Mouse (Mus musculus): ENCODE measurements around the gene Ocln.

Ocln gene

GRCm38 (mm10) chr13:100552369-100553041 lies at the start of gene Ocln:
TSS of gene Ocln (minus strand) at chr13:100552718.
- peak; percentile 87 for DNase-seq (ENCODE audit: low spot score)

- no peak for DNase-seq (ENCODE audit: low spot score)
Observed at GRCm38 (mm10) chr13:100601034-100601433, 48.5 kb upstream of the Ocln start.

- DNase-seq (ENCODE audit: low spot score), result no peak
Observed at GRCm38 (mm10) chr13:100600317-100600716, 47.8 kb upstream of the Ocln start.

- no peak for DNase-seq (ENCODE audit: low spot score)
Observed at GRCm38 (mm10) chr13:100597284-100597683, 44.8 kb upstream of the Ocln start.

GRCm38 (mm10) chr13:100595552-100595885 lies 43.0 kb upstream of the Ocln start:
- no peak for DNase-seq (ENCODE audit: low spot score)

GRCm38 (mm10) chr13:100594838-100595551 lies 42.5 kb upstream of the Ocln start:
- DNase-seq (ENCODE audit: low spot score), result no peak

GRCm38 (mm10) chr13:100594041-100594792 lies 41.7 kb upstream of the Ocln start:
- peak; percentile 46 for DNase-seq (ENCODE audit: low spot score)

GRCm38 (mm10) chr13:100588646-100589045 lies 36.1 kb upstream of the Ocln start:
- DNase-seq (ENCODE audit: low spot score), result no peak

- DNase-seq (ENCODE audit: low spot score), result no peak
Observed at GRCm38 (mm10) chr13:100582144-100582543, 29.6 kb upstream of the Ocln start.

GRCm38 (mm10) chr13:100581701-100582100 lies 29.2 kb upstream of the Ocln start:
- DNase-seq (ENCODE audit: low spot score), result no peak

GRCm38 (mm10) chr13:100579951-100580350 lies 27.4 kb upstream of the Ocln start:
- DNase-seq (ENCODE audit: low spot score), result no peak

GRCm38 (mm10) chr13:100579220-100579619 lies 26.7 kb upstream of the Ocln start:
- DNase-seq (ENCODE audit: low spot score), result no peak

- DNase-seq (ENCODE audit: low spot score), result no peak
Observed at GRCm38 (mm10) chr13:100575950-100576349, 23.4 kb upstream of the Ocln start.

GRCm38 (mm10) chr13:100570713-100571112 lies 18.2 kb upstream of the Ocln start:
- no peak for DNase-seq (ENCODE audit: low spot score)

GRCm38 (mm10) chr13:100568359-100568758 lies 15.8 kb upstream of the Ocln start:
- DNase-seq (ENCODE audit: low spot score), result no peak

- DNase-seq (ENCODE audit: low spot score), result no peak
Observed at GRCm38 (mm10) chr13:100559449-100559848, 6.9 kb upstream of the Ocln start.

- no peak for DNase-seq (ENCODE audit: low spot score)
Observed at GRCm38 (mm10) chr13:100557011-100557410, 4.5 kb upstream of the Ocln start.

- DNase-seq (ENCODE audit: low spot score), result no peak
Observed at GRCm38 (mm10) chr13:100553042-100553437, 522 bp upstream of the Ocln start.

GRCm38 (mm10) chr13:100552009-100552368 lies 529 bp downstream of the Ocln start:
- DNase-seq (ENCODE audit: low spot score), result peak; percentile 27

GRCm38 (mm10) chr13:100551371-100552008 lies 1.0 kb downstream of the Ocln start:
- no peak for DNase-seq (ENCODE audit: low spot score)

GRCm38 (mm10) chr13:100547269-100547668 lies 5.2 kb downstream of the Ocln start:
- DNase-seq (ENCODE audit: low spot score), result no peak

- DNase-seq (ENCODE audit: low spot score), result no peak
Observed at GRCm38 (mm10) chr13:100545510-100545909, 7.0 kb downstream of the Ocln start.
